Mouse (Mus musculus): ENCODE measurements around the gene Ick. TPM values are rescaled to one million over a fixed set of nuclear protein-coding genes. Genes with fewer than 3 reads are reported as not detected.
"Not testable (repeated sequence)": the region's sequence is repeated elsewhere in the genome, so short reads cannot be mapped to it uniquely, and the experiment has no call there.

Gene Ick
- polyA plus RNA-seq, 1 experiment from 2014 or later = 25.7 TPM

DNA sequence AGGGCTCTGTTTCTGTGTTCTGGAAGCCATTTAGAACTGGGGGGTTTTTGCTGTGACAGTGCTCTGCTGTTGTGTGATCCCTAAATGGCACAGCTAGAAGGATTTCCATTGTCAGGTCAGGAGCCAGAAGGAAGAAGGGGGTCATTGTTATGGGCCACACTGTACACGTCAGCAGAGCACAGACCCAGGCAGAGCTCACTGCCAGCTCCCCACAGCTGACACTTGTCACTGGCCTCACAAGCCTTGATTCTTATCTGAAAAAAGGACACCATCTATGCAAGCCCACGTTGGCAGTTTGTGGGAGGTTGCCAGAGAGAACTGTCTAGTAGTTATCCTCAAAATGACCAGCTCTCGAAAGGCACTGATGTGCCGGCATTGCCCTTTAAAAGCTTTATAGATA, 37.1 kb downstream of the Ick start:
- H3K4me2 ChIP-seq (ENCODE audit: low read length) = no peak overlapping the region
- DNase-seq (ENCODE audit: low spot score) (no peak), ATAC-seq (replicated peaks; ENCODE audit: low FRiP score, low TSS enrichment, low read depth) (peak; percentile 58)
- 67% methylated on average over 4 of the region's 4 CpGs for WGBS
- no peak overlapping the region for H3K4me3 ChIP-seq (ENCODE audit: low read depth, low read length)
- H3K9me3 ChIP-seq (ENCODE audit: control insufficient read depth, low read length) = no peaks in the 10 kb centered on the region
- no peaks in the 10 kb centered on the region for H3K27me3 ChIP-seq (replicated peaks; ENCODE audit: control insufficient read depth, insufficient read depth, low read length)
- H3K36me3 ChIP-seq (ENCODE audit: control insufficient read depth, insufficient read depth, low read length) = peaks cover 47% of the 10 kb centered on the region
- 0 out of 2 replicates have a peak overlapping the region, but pooled peaks have one; percentile 4 for H3K27ac ChIP-seq (ENCODE audit: low read depth)
- no peaks in the 10 kb centered on the region for H3K4me1 ChIP-seq (replicated peaks; ENCODE audit: control insufficient read depth, insufficient read depth, low read length)
- no peak overlapping the region for H3K9ac ChIP-seq (ENCODE audit: low read length)

DNA sequence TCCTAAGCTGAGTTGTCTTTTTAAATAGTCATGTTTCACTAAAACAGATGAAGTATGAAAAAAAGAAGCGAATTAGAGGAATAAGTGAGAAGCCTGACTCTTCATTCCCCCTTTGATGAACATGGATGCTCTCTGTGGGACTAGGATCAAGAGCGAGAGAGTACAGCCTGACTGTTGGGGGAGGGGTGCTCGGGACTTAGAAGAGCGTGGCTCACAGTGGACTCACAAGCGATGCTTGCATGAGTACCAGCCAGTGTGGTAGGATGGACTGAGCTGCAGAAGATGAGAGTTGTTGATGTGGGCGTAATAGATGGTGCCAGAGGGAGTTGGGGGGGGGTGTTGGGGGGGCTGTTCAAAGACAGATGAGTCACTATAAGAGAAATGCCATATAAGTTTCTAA, 37.6 kb downstream of the Ick start:
- 84% methylated on average over 6 of the region's 6 CpGs for WGBS
- ATAC-seq (replicated peaks; ENCODE audit: low FRiP score, low TSS enrichment, low read depth) (no peak), DNase-seq (ENCODE audit: low spot score) (no peak)
- Histone ChIP-seq H3K9ac (ENCODE audit: low read length) (no peak overlapping the region), H3K4me1 (replicated peaks; ENCODE audit: control insufficient read depth, insufficient read depth, low read length) (no peaks in the 10 kb centered on the region), H3K4me3 (ENCODE audit: low read depth, low read length) (no peak overlapping the region), H3K4me2 (ENCODE audit: low read length) (no peak overlapping the region), H3K27me3 (replicated peaks; ENCODE audit: control insufficient read depth, insufficient read depth, low read length) (no peaks in the 10 kb centered on the region), H3K36me3 (ENCODE audit: control insufficient read depth, insufficient read depth, low read length) (peaks cover 46% of the 10 kb centered on the region), H3K9me3 (ENCODE audit: control insufficient read depth, low read length) (no peaks in the 10 kb centered on the region), H3K27ac (ENCODE audit: low read depth) (no peak overlapping the region)

DNA sequence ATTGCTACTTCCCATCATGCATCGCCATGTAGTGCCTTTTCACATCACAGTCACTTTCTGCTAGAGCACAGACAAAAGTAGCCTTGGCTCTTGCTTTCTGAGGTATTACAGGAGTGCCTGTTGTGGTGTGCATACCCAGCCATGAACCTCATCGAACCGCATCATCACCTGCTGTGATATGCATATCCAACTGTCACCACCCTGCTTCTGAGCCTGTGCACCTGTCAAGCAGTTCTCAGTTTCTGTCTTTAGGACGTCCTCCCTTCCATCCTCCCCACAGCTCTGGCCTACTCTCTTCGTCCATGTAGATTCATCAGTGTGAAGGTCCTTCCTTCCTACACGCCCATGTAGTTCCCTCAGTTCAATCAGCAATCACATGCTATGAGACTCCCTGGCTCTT, 39.2 kb downstream of the Ick start:
- Histone ChIP-seq H3K27me3 (replicated peaks; ENCODE audit: control insufficient read depth, insufficient read depth, low read length) (no peaks in the 10 kb centered on the region), H3K4me3 (ENCODE audit: low read depth, low read length) (no peak overlapping the region), H3K9me3 (ENCODE audit: control insufficient read depth, low read length) (no peaks in the 10 kb centered on the region), H3K4me1 (replicated peaks; ENCODE audit: control insufficient read depth, insufficient read depth, low read length) (no peaks in the 10 kb centered on the region), H3K27ac (ENCODE audit: low read depth) (no peak overlapping the region), H3K4me2 (ENCODE audit: low read length) (no peak overlapping the region), H3K9ac (ENCODE audit: low read length) (no peak overlapping the region), H3K36me3 (ENCODE audit: control insufficient read depth, insufficient read depth, low read length) (peaks cover 39% of the 10 kb centered on the region)
- no peak for DNase-seq (ENCODE audit: low spot score)
- 92% methylated on average over 6 of the region's 6 CpGs for WGBS
- no peak for ATAC-seq (replicated peaks; ENCODE audit: low FRiP score, low TSS enrichment, low read depth)

DNA sequence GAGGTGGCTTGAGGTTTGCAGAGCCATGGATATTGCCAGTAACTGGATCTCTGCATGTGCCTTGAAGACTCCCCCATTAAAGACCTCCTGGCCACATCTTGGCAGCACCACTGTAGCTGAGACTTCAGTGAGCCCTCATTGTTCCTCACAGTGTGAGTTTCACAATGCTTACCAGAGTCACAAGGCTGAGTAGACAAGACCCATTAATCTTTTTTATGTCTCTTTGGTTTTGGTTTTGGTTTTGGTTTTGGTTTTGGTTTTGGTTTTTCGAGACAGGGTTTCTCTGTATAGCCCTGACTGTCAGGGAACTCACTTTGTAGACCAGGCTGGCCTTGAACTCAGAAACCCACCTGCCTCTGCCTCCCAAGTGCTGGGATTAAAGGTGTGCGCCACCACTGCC, 40.8 kb downstream of the Ick start:
- 88% methylated on average over 2 of the region's 2 CpGs for WGBS
- H3K27ac ChIP-seq (ENCODE audit: low read depth); H3K9me3 ChIP-seq (ENCODE audit: control insufficient read depth, low read length); H3K4me3 ChIP-seq (ENCODE audit: low read depth, low read length); H3K9ac ChIP-seq (ENCODE audit: low read length); ATAC-seq (replicated peaks; ENCODE audit: low FRiP score, low TSS enrichment, low read depth); DNase-seq (ENCODE audit: low spot score); H3K27me3 ChIP-seq (replicated peaks; ENCODE audit: control insufficient read depth, insufficient read depth, low read length); H3K4me2 ChIP-seq (ENCODE audit: low read length); H3K4me1 ChIP-seq (replicated peaks; ENCODE audit: control insufficient read depth, insufficient read depth, low read length): not testable (repeated sequence)
- peaks cover 42% of the 10 kb centered on the region for H3K36me3 ChIP-seq (ENCODE audit: control insufficient read depth, insufficient read depth, low read length)

DNA sequence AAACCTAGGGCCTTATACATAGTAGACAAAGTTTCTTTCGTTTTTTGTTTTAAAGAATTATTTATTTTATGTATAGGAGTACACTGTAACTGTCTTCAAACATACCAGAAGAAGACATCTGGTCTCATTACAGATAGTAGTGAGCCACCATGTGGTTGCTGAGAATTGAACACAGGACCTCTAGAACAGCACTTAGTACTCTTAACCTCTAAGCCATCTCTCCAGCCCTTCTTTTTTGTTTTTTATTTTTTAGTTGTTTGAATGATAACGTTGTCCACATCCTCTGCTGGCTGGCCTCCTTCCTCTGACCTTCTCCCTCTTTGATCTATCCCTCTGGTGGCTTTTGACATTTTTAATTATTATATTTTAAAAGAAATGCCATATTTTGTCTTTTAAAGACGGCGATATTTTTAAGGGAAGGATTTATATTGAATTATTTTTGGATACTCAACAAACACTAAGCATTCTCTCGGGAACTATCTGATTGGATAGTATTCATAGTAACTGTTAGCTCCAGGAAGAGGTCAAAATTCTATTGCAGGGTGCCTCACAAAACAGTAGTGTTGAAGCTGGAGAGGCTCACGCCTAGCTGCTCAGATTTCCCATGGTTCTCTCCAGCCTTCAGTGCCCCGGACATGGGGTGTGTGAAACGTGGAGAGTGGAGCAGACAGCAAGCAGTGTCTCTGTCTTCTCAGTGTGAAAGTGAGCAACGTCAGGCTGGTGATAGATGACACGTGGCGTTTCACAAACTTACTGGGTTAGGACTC, 45.4 kb downstream of the Ick start:
- no peaks in the 10 kb centered on the region for H3K27me3 ChIP-seq (replicated peaks; ENCODE audit: control insufficient read depth, insufficient read depth, low read length)
- ATAC-seq (replicated peaks; ENCODE audit: low FRiP score, low TSS enrichment, low read depth) = no peak
- H3K4me2 ChIP-seq (ENCODE audit: low read length) = no peak overlapping the region
- DNase-seq (ENCODE audit: low spot score) = no peak
- H3K9me3 ChIP-seq (ENCODE audit: control insufficient read depth, low read length) = no peaks in the 10 kb centered on the region
- no peak overlapping the region for H3K9ac ChIP-seq (ENCODE audit: low read length)
- no peak overlapping the region for H3K27ac ChIP-seq (ENCODE audit: low read depth)
- no peak overlapping the region for H3K4me3 ChIP-seq (ENCODE audit: low read depth, low read length)
- H3K4me1 ChIP-seq (replicated peaks; ENCODE audit: control insufficient read depth, insufficient read depth, low read length) = no peaks in the 10 kb centered on the region
- H3K36me3 ChIP-seq (ENCODE audit: control insufficient read depth, insufficient read depth, low read length) = peaks cover 75% of the 10 kb centered on the region
- 80% methylated on average over 11 of the region's 11 CpGs for WGBS

DNA sequence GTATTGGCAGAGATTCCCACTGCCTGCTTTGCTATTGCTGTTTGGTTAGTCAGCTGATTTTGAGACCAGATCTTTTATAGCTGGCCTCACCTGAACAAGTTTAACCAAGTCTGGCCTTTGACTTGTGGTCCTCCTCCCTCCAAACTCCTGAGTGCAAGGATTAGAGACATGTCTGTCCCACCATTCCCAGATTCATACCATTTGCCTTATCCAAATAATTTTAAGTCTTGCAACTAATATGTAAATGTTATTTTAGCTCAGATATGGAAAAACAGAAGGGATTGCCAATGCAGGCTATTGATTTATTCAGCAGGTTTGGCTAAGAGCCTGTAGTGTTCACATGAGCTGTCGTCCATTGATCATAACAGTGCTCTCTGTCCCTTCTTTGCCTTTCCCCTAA, 48.2 kb downstream of the Ick start:
- Histone ChIP-seq H3K36me3 (ENCODE audit: control insufficient read depth, insufficient read depth, low read length) (peaks cover 91% of the 10 kb centered on the region), H3K4me3 (ENCODE audit: low read depth, low read length) (no peak overlapping the region), H3K27ac (ENCODE audit: low read depth) (no peak overlapping the region), H3K4me2 (ENCODE audit: low read length) (no peak overlapping the region), H3K9ac (ENCODE audit: low read length) (no peak overlapping the region), H3K27me3 (replicated peaks; ENCODE audit: control insufficient read depth, insufficient read depth, low read length) (no peaks in the 10 kb centered on the region), H3K4me1 (replicated peaks; ENCODE audit: control insufficient read depth, insufficient read depth, low read length) (no peaks in the 10 kb centered on the region), H3K9me3 (ENCODE audit: control insufficient read depth, low read length) (no peaks in the 10 kb centered on the region)
- WGBS = 87% methylated on average over 1 of the region's 1 CpGs
- ATAC-seq (replicated peaks; ENCODE audit: low FRiP score, low TSS enrichment, low read depth) (no peak), DNase-seq (ENCODE audit: low spot score) (no peak)

DNA sequence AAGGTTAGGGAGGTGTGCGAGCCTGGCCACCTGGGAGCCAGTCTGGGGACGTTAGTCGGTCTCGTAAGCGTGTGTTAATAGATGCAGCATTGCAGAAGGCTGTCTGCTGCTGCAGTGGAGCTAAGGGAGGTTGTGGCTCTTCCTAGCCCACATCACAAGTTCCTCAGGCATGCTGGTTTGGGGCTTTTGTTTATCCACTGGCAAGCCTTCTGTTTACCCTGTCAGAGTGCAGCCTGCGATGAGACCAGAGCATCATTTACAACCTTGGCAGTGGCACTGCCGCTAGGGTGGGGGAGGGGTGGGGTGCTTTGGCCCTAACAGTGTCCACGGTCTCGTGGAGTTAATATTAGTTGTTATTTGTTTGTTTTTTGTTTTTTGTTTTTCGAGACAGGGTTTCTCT, 54.3 kb downstream of the Ick start:
- Histone ChIP-seq H3K27ac (ENCODE audit: low read depth) (no peak overlapping the region), H3K4me1 (replicated peaks; ENCODE audit: control insufficient read depth, insufficient read depth, low read length) (no peaks in the 10 kb centered on the region), H3K4me2 (ENCODE audit: low read length) (no peak overlapping the region), H3K9ac (ENCODE audit: low read length) (no peak overlapping the region), H3K27me3 (replicated peaks; ENCODE audit: control insufficient read depth, insufficient read depth, low read length) (no peaks in the 10 kb centered on the region), H3K9me3 (ENCODE audit: control insufficient read depth, low read length) (no peaks in the 10 kb centered on the region), H3K4me3 (ENCODE audit: low read depth, low read length) (no peak overlapping the region), H3K36me3 (ENCODE audit: control insufficient read depth, insufficient read depth, low read length) (peaks cover 81% of the 10 kb centered on the region)
- ATAC-seq (replicated peaks; ENCODE audit: low FRiP score, low TSS enrichment, low read depth) (no peak), DNase-seq (ENCODE audit: low spot score) (no peak)
- WGBS = 62% methylated on average over 10 of the region's 10 CpGs

DNA sequence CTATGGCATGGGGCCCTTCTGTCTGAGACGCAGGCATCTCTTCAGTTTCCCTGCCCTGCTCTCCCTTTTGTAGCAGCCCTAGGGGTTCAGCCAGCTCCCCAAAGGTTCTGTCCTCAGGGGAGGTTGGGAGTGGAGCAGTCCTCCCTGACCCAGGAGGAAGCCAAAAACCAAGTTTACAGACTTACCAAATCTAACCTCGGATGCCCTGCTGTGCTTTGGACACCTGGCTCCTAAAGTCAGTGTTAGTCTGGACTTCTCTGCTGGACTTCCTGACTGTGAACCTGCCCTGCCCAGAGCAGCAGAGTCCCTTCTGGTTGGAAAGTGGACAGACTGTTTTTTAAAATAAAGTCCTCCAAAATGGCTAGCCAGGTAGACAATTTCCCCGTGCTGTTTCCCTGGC, 55.7 kb downstream of the Ick start:
- ATAC-seq (replicated peaks; ENCODE audit: low FRiP score, low TSS enrichment, low read depth) = no peak
- no peak for DNase-seq (ENCODE audit: low spot score)
- no peaks in the 10 kb centered on the region for H3K4me1 ChIP-seq (replicated peaks; ENCODE audit: control insufficient read depth, insufficient read depth, low read length)
- 96% methylated on average over 3 of the region's 3 CpGs for WGBS
- H3K4me2 ChIP-seq (ENCODE audit: low read length) = no peak overlapping the region
- H3K27ac ChIP-seq (ENCODE audit: low read depth) = no peak overlapping the region
- H3K36me3 ChIP-seq (ENCODE audit: control insufficient read depth, insufficient read depth, low read length) = peaks cover 78% of the 10 kb centered on the region
- no peak overlapping the region for H3K9ac ChIP-seq (ENCODE audit: low read length)
- H3K9me3 ChIP-seq (ENCODE audit: control insufficient read depth, low read length) = no peaks in the 10 kb centered on the region
- H3K27me3 ChIP-seq (replicated peaks; ENCODE audit: control insufficient read depth, insufficient read depth, low read length) = no peaks in the 10 kb centered on the region
- no peak overlapping the region for H3K4me3 ChIP-seq (ENCODE audit: low read depth, low read length)

DNA sequence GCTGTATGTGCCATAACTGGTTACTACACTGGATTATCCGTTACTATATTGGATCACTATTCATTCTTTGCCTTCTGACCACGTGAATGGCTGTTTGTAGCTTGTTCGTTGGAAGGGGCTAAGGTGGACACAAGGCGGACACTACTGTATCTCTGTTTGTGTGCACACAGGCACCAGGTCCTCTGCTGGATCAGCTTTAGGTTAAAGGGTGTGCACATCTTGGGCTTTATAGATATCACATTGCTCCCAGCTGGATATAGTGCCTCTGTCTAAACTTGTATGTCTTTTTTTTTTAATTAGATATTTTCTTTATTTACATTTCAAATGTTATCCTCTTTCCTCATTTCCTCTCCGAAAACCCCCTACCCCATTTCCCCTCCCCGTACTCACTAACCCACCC, 56.5 kb downstream of the Ick start:
- H3K36me3 ChIP-seq (ENCODE audit: control insufficient read depth, insufficient read depth, low read length) = peaks cover 71% of the 10 kb centered on the region
- H3K4me1 ChIP-seq (replicated peaks; ENCODE audit: control insufficient read depth, insufficient read depth, low read length) = no peaks in the 10 kb centered on the region
- H3K27ac ChIP-seq (ENCODE audit: low read depth) = no peak overlapping the region
- H3K27me3 ChIP-seq (replicated peaks; ENCODE audit: control insufficient read depth, insufficient read depth, low read length) = no peaks in the 10 kb centered on the region
- H3K4me2 ChIP-seq (ENCODE audit: low read length) = no peak overlapping the region
- ATAC-seq (replicated peaks; ENCODE audit: low FRiP score, low TSS enrichment, low read depth) = no peak
- no peaks in the 10 kb centered on the region for H3K9me3 ChIP-seq (ENCODE audit: control insufficient read depth, low read length)
- WGBS = 92% methylated on average over 6 of the region's 6 CpGs
- H3K4me3 ChIP-seq (ENCODE audit: low read depth, low read length) = no peak overlapping the region
- no peak overlapping the region for H3K9ac ChIP-seq (ENCODE audit: low read length)
- no peak for DNase-seq (ENCODE audit: low spot score)
